Mouse (Mus musculus) intestine, embryonic 14.5 days (tissue): ENCODE results near the gene Cygb. TPM values are rescaled to one million over a fixed set of nuclear protein-coding genes. Genes with fewer than 3 reads are reported as not detected.
"Not testable (repeated sequence)": the region's sequence is repeated elsewhere in the genome, so short reads cannot be mapped to it uniquely, and the experiment has no call there.

Experiments
- ATAC-seq: fragments of 200-750 bp; cut with Nextera tagmentation; replicated peaks from 2 replicates; pipeline ENCODE4 v1.8.0; 2017; ENCODE audit warnings: low read depth, moderate number of reproducible peaks, moderate TSS enrichment, moderate library complexity; ENCODE audit not compliant: low FRiP score, low TSS enrichment
- DNase-seq: peaks from one replicate; pipeline ENCODE4 v3.0.0-alpha.2; 2018; ENCODE audit warnings: low spot score
- H3K27ac ChIP-seq: fragments of 300-500 bp; sonication (generic); 2 replicates; pipeline ENCODE4 v1.5.1; 2014; ENCODE audit warnings: low read depth, mild to moderate bottlenecking, control low read depth
- H3K27me3 ChIP-seq: fragments of 300-500 bp; sonication (generic); replicated peaks from 2 replicates; pipeline ENCODE4 v1.6.1; 2014; ENCODE audit warnings: low read length, control low read depth; ENCODE audit not compliant: control insufficient read depth, insufficient read depth
- H3K36me3 ChIP-seq: fragments of 300-500 bp; sonication (generic); 2 replicates; pipeline ENCODE4 v1.6.1; 2014; ENCODE audit warnings: low read length, control low read depth; ENCODE audit not compliant: control insufficient read depth, insufficient read depth
- H3K4me1 ChIP-seq: fragments of 300-500 bp; sonication (generic); replicated peaks from 2 replicates; pipeline ENCODE4 v1.6.1; 2014; ENCODE audit warnings: low read length, control low read depth, mixed read lengths; ENCODE audit not compliant: control insufficient read depth, insufficient read depth
- H3K4me2 ChIP-seq: fragments of 300-500 bp; sonication (generic); 2 replicates; pipeline ENCODE4 v1.6.1; 2014; ENCODE audit warnings: low read length
- H3K4me3 ChIP-seq: fragments of 300-500 bp; sonication (generic); 2 replicates; pipeline ENCODE4 v1.5.1; 2014; ENCODE audit warnings: low read depth, low read length, control low read depth, mixed read lengths
- H3K9ac ChIP-seq: fragments of 300-500 bp; sonication (generic); 2 replicates; pipeline ENCODE4 v1.6.1; 2014; ENCODE audit warnings: mild to moderate bottlenecking, low read length
- H3K9me3 ChIP-seq: fragments of 300-500 bp; sonication (generic); 2 replicates; pipeline ENCODE4 v1.6.1; 2016; ENCODE audit warnings: low read length, control low read depth; ENCODE audit not compliant: control insufficient read depth
- WGBS: fragments of 180-500 bp; shearing (Covaris S2); extraction: QIAGEN DNeasy Blood & Tissue Kit; methylation state at CpG from one replicate; pipeline ENCODE4 v1.1.7; 2014; 5-methylcytosine and 5-hydroxymethylcytosine counted together
- polyA plus RNA-seq: library from polyadenylated mRNA; unstranded; fragments of >200 nt; fragmentation: Nextera tagmentation; extraction: Ambion mirVana; gene quantifications from 2 replicates; pipeline ENCODE4 v1.2.1, GENCODE M21; 2014

Gene Cygb
- polyA plus RNA-seq, 1 experiment from 2014 or later: 16.4 TPM

DNA sequence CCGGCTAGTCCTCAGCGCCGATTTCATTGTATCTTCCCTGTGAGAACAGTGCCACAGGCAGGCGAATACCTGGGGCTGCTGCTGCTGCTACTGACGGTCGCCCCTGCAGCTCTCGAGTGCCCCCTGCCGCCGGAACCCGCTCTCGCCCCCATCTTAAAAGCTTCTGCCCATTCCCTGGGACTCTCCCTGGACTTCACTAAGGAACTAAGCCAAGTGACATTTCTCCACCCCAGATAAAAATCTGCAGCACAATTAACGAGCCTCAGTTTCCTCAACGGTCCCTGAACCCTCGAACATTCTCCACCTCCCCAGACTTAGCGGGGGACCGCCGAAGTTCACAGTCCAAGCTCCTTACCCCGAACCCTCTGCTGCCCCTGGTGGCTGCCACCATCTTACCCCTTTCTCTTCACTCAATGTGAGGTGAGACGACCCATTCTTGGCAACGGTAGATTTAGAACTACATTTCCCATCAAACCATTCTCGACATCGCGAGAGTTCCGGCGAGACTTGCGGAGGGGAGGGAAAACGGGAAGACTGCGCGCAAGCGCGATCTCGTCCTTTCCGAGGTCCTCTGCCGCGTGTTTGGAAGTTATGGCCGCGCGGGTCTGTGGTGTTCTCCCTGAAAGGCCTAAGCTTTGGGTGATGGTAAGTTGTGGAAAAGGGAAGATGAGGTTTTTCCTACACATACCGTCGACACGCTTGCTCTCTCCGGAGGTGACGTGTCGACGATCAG lies 17.2 kb upstream of the Cygb start:
- WGBS: 1% methylated on average over 45 of the region's 45 CpGs

DNA sequence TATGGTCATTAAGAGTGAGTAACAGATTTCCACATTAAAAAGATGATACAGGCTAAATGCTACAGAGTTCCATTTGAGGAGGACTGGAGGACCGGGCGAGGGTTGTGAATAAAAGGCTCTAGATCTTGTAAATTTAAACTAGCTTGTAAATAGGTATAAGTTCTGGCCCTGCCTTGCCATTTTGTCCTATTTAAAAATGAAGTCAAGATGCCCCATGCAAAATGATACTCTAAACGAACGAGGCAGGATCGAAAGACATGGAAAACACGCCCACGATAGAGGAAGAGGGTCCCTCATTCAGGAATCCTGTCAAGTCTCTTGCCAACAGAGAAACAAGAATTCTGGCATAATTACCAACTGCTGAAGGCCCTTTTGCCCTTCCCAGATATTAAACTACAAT lies 16.3 kb upstream of the Cygb start:
- Histone ChIP-seq H3K4me2 (0 out of 2 replicates have a peak overlapping the region, but pooled peaks have one; percentile 82), H3K36me3 (peaks cover 26% of the 10 kb centered on the region), H3K4me3 (no peak overlapping the region), H3K9me3 (no peaks in the 10 kb centered on the region), H3K4me1 (peaks cover 15% of the 10 kb centered on the region), H3K27me3 (no peaks in the 10 kb centered on the region), H3K9ac (no peak overlapping the region; the same call in 1 of the 2 replicates), H3K27ac (no peak overlapping the region)
- DNase-seq (no peak), ATAC-seq (no peak)
- 86% methylated on average over 7 of the region's 7 CpGs for WGBS

More for the DNA sequence above, 17.2 kb upstream of the Cygb start:
- peak overlapping the region; percentile 82 for H3K4me2 ChIP-seq
- H3K4me1 ChIP-seq: peaks cover 15% of the 10 kb centered on the region
- peak; percentile 90 for ATAC-seq
- H3K9ac ChIP-seq: peak overlapping the region; percentile 93
- no peaks in the 10 kb centered on the region for H3K27me3 ChIP-seq
- peak overlapping the region; percentile 66 for H3K27ac ChIP-seq
- peak; percentile 98 for DNase-seq
- peaks cover 35% of the 10 kb centered on the region for H3K36me3 ChIP-seq
- peak overlapping the region; percentile 71 for H3K4me3 ChIP-seq
- no peaks in the 10 kb centered on the region for H3K9me3 ChIP-seq

GRCm38 (mm10) chr11:116669787-116670365 lies 15.8 kb upstream of the Cygb start:
- H3K27ac ChIP-seq: no peak overlapping the region
- no peaks in the 10 kb centered on the region for H3K27me3 ChIP-seq
- no peak overlapping the region for H3K4me3 ChIP-seq
- peaks cover 15% of the 10 kb centered on the region for H3K4me1 ChIP-seq
- H3K9ac ChIP-seq: no peak overlapping the region
- peaks cover 21% of the 10 kb centered on the region for H3K36me3 ChIP-seq
- H3K9me3 ChIP-seq: no peaks in the 10 kb centered on the region
- WGBS: 43% methylated on average over 13 of the region's 13 CpGs
- DNase-seq (no peak), ATAC-seq (no peak)
- no peak overlapping the region for H3K4me2 ChIP-seq

DNA sequence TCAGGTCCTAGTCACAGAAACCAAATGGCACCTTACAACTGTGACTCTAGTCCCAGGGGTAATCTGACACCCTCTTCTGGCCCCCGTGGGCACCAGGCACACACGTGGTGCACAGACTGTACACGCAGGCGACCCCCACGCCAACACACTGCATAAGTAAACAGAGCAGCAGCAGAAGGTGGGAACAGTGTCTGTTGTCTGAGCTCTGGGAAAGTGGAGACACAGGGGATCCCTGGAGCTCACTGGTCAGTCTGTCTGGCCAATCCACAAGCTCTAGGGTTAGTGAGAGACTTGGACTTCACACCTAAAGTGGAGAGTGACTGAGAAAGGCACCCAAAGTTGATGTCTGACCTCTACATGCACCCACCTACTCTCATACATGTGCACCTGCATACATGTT lies 15.2 kb upstream of the Cygb start:
- H3K4me1 ChIP-seq: peaks cover 15% of the 10 kb centered on the region
- no peaks in the 10 kb centered on the region for H3K27me3 ChIP-seq
- H3K4me2 ChIP-seq: no peak overlapping the region
- no peak overlapping the region for H3K9ac ChIP-seq
- H3K36me3 ChIP-seq: peaks cover 16% of the 10 kb centered on the region
- no peaks in the 10 kb centered on the region for H3K9me3 ChIP-seq
- H3K4me3 ChIP-seq: no peak overlapping the region
- no peak overlapping the region for H3K27ac ChIP-seq
- 20% methylated on average over 5 of the region's 5 CpGs for WGBS
- DNase-seq (no peak), ATAC-seq (no peak)

GRCm38 (mm10) chr11:116668839-116669238 lies 14.7 kb upstream of the Cygb start:
- ATAC-seq: no peak
- H3K4me2 ChIP-seq: no peak overlapping the region
- H3K4me1 ChIP-seq: peaks cover 15% of the 10 kb centered on the region
- H3K9me3 ChIP-seq: no peaks in the 10 kb centered on the region
- no peak overlapping the region for H3K27ac ChIP-seq
- DNase-seq: no peak
- H3K9ac ChIP-seq: no peak overlapping the region
- H3K27me3 ChIP-seq: no peaks in the 10 kb centered on the region
- no peak overlapping the region for H3K4me3 ChIP-seq
- WGBS: 41% methylated on average over 7 of the region's 7 CpGs
- peaks cover 11% of the 10 kb centered on the region for H3K36me3 ChIP-seq

DNA sequence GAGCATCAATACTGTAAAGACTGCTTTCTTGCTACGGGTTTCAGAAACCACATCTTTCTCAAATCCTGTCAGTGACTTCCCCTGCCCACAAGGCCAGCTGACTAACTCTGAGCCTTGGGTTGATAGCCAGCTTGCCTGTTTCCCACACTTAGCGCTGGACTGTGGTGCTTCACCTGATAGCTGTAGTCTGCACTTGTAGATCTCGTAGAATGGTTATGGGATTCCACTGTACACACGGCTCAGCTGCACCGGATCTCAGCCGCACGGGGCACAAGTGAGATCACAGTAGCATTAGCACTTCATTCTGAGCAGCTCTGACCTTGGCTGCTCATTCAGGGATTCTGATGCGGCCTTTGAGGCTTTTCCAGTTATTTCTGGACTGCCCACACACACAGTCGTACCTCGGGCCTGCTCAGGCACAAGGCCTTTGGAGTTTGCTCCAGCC lies 14.3 kb upstream of the Cygb start:
- no peak for ATAC-seq
- H3K4me2 ChIP-seq: no peak overlapping the region
- no peak overlapping the region for H3K4me3 ChIP-seq
- DNase-seq: no peak
- peaks cover 14% of the 10 kb centered on the region for H3K4me1 ChIP-seq
- H3K27ac ChIP-seq: no peak overlapping the region
- peaks cover 6% of the 10 kb centered on the region for H3K36me3 ChIP-seq
- H3K9me3 ChIP-seq: no peaks in the 10 kb centered on the region
- no peak overlapping the region for H3K9ac ChIP-seq
- WGBS: 84% methylated on average over 10 of the region's 10 CpGs
- no peaks in the 10 kb centered on the region for H3K27me3 ChIP-seq

GRCm38 (mm10) chr11:116667930-116668329 lies 13.8 kb upstream of the Cygb start:
- H3K9ac ChIP-seq: no peak overlapping the region
- no peak overlapping the region for H3K4me3 ChIP-seq
- ATAC-seq (no peak), DNase-seq (no peak)
- no peaks in the 10 kb centered on the region for H3K27me3 ChIP-seq
- H3K4me2 ChIP-seq: no peak overlapping the region
- H3K9me3 ChIP-seq: no peaks in the 10 kb centered on the region
- peaks cover 2% of the 10 kb centered on the region; the same call in 1 of the 2 replicates for H3K36me3 ChIP-seq
- H3K27ac ChIP-seq: no peak overlapping the region
- peaks cover 11% of the 10 kb centered on the region for H3K4me1 ChIP-seq
- 69% methylated on average over 8 of the region's 8 CpGs for WGBS

DNA sequence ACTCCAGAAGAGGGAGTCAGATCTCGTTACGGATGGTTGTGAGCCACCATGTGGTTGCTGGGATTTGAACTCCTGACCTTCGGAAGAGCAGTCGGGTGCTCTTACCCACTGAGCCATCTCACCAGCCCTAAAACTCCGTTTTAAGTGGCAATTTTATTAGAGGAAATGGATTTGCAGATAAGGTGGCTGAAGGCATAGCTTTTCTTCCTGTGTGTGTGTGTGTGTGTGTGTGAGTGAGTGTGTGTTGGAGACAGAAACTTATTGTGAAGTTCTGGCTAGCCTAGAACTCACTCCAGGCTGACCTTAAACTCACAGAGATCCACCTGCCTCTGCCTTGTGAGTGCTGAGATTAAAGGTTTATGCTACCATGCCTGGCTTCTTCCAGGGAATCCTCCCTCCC lies 12.9 kb upstream of the Cygb start:
- H3K9me3 ChIP-seq, ATAC-seq, H3K4me3 ChIP-seq, H3K4me2 ChIP-seq, H3K36me3 ChIP-seq, H3K9ac ChIP-seq, H3K27ac ChIP-seq, H3K27me3 ChIP-seq, DNase-seq: not testable (repeated sequence)
- 76% methylated on average over 3 of the region's 5 CpGs for WGBS
- peaks cover 15% of the 10 kb centered on the region; the same call in 1 of the 2 replicates for H3K4me1 ChIP-seq
